Mouse (Mus musculus) erythroid progenitor cell, adult 5-6 weeks (primary cell): ENCODE measurements around the gene Sptbn1. TPM values are rescaled to one million over a fixed set of nuclear protein-coding genes. Genes with fewer than 3 reads are reported as not detected.

Experiments used
- ATAC-seq: replicated peaks from 2 replicates; pipeline ENCODE4 v1.8.0; 2016; ENCODE audit warnings: moderate number of reproducible peaks, mild to moderate bottlenecking, moderate TSS enrichment, inconsistent platforms; ENCODE audit not compliant: poor library complexity, low FRiP score, severe bottlenecking
- total RNA-seq, 2 experiments: library from RNA; stranded (forward) in 1 of 2; stranded (reverse) in 1 of 2; fragments of 150-400 nt in 1 of 2; fragments of 186-747, 209-891 nt in 1 of 2; gene quantifications; 2 replicates each; pipeline versions ENCODE4 v1.2.3 to v1.2.4; 2015 to 2017; ENCODE audit warnings: low replicate concordance in 2 of 2

Gene Sptbn1
- total RNA-seq (2015; ENCODE audit: low replicate concordance) = 16.6 and 23.5 TPM in 2 replicates
- 13.2 and 14.6 TPM in 2 replicates for total RNA-seq (2017; ENCODE audit: low replicate concordance)

DNA sequence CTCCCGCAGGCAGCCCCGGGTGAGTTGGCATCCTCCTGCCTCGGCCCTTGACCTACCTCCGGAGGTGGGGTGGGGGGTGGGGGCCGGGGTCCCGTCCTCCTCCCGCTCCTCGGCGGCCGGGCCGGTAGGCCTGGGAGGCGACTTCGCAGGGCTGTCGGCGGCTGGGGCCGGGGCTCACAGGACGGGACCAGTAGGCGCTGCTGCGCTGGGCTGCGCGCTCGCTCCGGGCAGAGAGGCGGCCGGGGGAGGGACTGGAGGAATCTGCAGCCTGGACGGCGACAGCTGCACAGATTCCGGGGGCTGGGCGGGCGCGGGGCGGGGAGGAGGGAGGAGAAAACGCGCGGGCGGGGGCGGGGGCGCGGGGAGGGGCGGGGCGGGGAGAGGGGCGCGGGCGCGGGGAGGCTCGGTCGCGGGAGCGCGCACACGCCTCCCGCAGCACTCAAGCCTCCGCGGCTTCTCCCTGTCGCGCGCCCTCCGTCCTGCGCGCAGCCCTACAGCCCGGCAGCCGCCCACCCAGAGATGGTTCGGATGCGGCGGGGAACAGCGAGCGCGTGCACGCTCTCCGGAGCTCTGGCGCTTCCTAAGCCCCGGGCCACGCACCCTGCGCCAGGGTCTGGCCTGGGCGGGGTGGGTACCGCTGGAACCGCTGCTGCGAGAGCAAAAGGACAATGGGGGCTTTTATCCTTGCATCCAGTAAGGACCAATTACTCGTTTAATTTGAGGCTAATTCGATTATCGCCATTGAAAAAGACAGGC lies at the start of gene Sptbn1:
Gene Sptbn1, minus strand, starts transcription at position 284 of the 756 bp plus-strand sequence.
- ATAC-seq = no peak

DNA sequence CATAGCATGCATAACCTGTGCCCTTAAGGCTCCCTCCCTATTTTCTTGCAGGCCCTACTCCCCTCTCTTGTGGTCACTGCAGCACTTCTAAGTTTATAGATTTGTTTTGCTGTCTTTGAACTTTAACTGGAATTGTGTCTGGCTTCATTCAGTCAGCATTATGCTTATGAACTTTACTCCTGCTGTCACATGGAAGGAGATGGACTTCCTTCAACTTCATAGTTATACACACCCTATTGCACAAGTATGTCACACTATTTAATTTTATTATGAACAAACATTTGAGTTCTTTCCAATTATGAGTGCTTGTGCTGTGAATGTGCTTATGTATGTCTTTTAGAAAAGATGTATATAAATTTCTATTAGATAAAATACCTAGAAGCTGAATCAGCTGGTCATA lies 26.3 kb upstream of the Sptbn1 start:
- no peak for ATAC-seq

DNA sequence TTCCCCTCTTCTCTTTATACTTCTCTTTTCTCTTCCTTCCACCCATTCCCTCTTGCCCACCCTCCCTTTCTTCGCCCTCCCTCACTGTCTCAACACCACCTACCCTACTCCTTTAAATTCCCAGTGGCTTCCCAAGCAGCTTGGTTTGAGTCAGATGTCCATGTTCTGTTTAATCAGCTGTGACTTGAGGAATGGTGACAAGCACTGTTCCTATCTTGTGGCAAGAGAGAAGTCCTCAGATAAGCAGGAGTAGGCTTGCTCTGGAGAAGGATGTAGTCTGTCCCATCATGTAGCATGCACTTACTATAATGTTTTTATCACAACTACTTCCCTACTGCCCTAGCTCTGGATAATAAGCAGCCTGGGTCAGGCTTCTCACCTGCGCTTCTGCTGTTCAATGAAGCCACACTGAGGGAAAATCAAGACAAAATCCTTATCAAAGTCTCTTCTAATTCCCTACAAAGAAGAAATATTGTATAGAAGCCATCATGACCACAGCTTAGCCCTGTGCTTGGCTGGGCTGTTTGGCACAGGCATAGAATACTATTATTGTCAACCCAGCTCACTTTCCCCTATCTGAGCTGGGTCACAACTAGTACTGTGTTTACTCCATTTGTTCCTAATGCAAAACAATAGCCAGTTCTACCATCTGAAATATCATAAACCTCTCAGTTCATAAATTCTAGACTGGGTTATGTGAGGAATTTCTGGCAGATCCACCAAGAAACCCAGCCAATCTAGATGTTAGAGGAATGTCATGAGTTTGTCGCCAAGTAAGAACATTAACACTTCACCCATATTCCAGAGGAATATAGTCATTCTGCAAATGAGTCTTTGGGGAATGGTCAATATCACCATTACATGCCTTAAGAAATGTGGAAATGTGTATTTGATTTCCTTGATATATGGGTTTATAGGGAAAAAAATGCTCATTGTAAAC lies 24.5 kb upstream of the Sptbn1 start:
- ATAC-seq = no peak

DNA sequence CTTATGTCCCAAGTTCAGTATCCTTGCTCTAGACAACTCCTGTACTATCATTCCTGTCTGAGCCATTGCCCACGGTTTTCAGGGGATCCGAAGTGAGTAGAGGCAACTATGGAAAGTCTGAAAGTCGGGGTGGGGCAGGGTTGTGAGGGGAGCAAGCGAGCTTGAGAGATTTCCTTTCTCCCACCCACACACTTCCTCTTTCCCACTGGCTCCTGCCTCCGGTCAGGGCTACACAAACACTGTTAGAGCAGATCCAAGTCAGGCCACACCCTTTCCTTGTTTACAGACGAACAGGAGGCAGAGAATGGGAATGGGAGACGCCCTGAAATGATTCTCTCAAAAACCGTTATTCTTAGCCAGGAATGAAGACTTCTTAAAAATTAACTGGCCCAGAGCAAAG lies 23.2 kb upstream of the Sptbn1 start:
- ATAC-seq = no peak

DNA sequence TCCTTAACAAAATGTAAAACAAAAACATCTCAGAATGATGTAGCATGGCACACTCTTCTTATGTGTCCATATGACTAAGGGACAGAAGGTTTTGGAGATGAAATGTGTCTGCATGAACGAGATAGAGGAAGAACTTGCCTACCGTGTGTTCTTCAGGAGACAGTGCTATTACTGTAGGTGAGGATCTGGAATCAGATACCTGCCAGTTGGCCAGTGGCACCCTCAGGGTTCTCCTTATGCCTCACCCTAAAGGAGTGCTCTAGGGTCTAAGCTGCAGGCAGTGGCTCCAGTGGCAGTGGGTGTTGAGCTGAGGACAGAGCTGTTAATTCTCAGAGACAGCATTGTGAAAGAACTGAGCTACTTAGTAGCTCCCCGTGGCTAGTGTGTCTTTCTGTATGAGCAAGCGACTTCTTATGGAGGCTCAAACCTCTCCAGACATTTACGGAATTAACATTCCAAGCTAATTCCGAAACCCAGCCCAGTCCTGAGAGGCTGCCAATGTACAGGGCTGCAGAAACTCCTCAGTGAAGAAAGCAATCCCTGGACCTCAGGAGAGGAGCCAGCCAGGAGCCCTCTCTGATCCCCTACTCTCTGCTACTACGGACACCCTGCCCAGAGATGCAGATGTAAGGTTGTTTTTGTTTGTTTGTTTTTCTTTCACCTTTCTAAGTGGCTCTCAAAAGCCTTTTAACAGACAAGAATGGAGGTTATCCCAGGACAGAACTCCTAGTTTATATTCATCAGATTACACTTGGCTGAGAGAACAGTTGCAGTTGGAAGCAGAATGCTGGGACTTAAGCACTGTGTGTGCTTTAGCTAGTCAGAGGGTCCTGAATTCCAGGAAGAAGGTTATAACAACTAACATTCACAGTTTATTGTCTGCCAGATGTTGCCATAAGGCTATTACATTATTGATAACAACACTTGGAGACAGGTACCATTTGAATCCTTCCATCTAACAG lies 21.8 kb upstream of the Sptbn1 start:
- ATAC-seq = no peak

DNA sequence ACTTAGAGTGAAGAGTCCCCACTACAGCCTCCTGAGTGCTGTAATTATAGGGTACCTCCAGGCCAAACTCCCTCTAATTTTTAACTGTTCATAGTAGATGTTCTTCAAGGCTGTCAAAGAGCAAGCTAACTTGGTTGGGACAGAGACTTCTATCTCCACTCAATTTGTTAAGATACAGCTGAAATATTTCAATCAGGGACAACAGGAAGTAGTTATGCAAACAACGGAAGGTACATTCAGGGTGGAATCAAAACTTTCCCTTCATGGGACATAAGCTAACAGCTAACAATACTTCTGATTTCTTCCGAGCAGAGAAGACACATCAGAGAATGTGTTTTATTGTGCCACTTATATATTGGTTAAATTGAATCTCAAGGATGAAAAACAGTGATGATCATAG lies 20.1 kb upstream of the Sptbn1 start:
- ATAC-seq = no peak

DNA sequence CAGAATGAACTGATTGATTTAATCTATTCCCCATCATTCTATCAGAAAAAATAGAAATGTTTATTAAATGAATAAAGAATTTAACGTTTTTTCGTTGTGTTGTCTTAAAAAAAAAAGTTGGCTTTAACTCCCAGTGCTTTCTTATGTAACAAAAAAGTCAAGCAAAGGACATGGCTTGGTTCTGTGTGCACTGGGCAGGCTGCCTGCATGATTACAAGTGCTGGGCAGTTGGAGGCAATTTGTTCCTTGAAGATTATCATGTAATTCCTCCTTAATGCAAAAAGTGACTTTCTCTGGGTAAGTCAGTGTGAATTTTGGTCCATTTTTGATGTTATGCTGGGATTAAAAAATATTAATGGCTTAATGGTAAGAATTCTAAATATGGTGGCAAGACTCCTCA lies 15.7 kb upstream of the Sptbn1 start:
- no peak for ATAC-seq

DNA sequence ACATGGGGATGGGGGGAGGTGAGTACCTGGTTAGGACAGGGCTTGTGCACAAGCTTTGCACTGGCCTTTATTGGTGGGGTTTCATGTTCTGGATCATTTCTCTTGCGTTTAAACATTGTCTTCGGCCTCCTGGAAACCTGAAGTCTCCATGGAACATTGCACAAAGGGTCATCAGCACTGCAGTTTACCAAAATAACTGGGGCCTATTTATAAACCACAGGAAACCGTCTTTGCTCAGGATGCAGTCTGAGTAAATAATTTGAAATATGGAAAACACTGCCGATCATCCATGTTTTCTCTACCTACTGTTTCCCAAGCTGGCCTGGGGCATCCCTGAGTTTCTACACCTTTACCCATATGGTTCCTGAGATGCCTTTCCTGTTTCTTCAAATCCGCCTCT lies 13.1 kb upstream of the Sptbn1 start:
- ATAC-seq = no peak

DNA sequence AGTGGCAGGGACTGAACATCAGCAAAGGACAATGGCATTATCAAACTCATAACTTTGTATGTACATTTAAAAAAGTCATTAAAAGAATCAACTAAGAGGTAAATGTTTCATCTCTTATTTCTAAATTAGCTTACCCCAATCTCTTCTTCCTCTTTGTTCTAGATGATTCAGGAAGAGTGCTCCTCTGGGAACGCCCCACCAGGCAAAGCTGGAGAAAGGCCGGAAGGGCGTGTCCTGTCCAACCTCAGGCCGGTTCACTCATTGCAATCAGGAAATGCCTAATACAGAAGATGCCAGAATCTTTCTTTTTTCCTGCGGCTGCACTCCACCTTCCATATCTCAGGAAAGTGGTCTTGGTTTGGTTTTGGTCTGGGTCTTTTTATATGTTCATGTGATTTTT lies 11.3 kb upstream of the Sptbn1 start:
- no peak for ATAC-seq

DNA sequence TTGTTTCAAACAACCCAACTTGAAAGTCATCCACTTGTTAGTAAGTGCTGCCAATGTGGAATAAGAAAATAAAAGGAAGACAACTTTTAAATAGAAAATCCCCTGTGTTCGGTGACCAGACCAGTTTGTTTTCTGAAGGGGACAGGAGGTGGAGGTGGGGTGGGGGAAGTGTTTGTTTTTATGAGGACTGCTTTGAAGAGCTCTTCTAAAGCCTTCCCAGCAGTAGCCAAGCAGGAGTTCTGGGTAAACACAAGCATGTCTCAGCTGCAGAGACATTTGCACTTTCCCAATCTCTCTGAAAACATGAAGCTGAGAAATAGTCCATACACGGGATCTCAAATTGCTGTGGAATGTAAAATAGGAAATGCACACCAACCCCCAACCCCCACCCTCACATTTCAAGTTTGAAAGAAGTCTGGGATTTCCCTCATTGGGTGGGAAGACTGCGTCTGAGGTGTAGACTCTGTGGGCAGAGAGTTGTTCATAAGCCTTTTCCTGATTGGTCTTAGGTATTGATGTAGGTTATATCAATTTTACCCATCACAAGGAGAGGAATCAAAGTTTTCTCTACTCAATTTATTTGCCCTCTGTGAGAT lies 7.6 kb upstream of the Sptbn1 start:
- ATAC-seq = no peak

DNA sequence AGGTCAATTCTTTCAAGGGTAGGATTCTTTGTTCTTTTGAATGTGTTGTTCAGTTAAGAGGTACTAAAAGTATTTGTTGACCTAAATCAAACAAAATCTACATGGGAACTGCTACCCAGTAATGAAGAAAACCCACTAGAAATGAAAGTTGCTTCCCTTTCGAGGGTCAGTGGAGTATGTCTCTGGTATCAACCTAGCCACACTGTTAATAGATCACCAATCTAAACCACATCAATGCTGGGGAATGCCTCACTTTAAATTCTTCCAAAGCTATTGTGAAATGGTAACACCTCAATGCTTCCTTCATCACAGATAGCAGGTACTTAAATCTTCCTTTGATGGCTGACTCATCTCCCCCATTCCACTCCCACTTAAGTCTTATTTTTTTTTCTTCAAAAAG lies 1.5 kb upstream of the Sptbn1 start:
- no peak for ATAC-seq

DNA sequence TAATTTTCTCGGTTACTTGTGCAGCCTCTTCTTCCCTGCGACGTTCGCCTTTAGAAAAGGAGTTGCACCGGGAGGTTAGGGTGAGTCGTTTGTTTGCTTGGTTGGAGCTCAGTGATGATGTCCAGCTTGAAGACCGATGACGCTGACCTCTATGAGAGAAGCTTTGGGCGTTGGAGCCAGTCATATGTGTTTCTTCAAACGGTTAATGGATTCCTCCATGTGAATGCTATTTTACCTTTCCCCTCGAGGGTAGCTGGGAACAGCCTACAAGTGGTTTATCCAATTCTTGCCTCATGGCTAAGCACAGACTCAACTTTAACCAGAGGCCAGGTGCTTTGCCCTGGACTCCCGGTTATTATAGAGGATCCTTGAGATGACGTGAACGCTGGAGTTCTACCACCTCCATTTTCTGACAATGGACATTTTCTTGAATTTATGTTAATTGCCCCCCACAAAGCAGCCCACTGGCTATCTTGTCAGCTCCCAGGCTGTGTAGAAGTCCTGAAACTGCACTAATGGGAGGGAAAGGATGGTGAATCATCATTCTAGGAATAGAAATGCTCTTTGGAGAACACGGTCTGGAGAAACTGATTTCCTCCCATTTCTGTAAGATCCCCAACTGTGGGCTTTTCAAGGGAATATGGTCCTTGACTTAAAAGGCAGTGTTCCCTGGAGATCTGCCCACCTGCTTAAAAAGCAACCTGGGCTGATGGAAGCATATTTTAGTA lies 837 bp upstream of the Sptbn1 start:
- ATAC-seq = no peak

DNA sequence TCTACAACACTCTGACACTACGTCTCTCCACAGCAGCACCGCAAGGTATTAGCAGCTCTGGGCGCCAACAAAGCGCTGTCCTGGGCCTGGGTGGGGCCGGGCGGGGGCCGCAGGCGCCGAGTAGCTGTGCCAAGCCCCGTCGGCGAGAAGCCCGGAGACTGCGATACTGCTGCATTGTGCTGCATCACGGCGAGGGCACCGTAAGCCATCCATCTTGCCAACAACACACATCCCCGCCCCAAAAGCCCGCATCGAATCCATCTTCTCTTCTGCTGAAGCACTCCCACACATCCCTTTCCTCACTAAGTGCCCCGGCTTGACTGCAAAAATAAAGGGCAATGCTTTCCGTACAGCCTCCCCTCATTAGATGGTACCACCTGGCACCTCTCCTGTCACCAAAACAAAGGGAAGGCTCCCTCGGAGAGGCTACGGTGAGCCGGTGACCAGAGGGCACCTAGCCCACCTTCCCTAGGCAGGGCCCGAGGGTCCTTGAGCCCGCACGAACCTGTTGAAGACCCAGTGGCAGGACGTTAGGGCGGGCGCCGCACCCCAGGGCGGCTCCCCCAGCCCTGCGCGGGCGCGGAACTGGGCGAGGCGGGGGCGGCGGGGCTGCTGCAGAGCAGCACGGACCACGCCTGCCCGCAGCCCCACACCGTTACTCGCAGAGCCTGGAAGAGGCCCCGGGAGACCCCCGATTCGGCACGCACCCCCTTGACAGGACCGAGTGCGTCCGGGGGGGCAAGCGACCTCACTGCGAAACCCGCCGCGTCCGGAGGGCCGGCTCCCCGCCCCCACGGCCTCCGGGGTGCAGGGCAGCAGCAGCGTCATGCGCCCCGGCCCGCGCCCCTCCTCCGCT lies 711 bp downstream of the Sptbn1 start:
- no peak for ATAC-seq

DNA sequence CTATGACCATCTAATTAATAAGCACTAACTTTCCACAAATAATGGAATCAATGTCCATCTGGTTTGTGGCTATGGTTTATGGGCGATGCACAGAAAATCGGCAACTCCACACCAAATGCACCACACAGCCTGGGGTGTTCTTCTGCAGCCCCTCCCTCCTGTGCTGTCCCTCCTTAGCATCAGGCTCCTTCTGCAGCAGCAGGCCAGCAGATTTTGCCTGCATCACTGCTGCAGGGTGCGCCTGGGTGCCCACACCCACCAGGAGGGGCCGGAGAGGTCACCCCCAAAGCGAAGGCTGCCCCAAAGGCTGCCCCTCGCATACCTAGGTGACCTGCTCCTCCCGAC lies 1.3 kb downstream of the Sptbn1 start:
- no peak for ATAC-seq

DNA sequence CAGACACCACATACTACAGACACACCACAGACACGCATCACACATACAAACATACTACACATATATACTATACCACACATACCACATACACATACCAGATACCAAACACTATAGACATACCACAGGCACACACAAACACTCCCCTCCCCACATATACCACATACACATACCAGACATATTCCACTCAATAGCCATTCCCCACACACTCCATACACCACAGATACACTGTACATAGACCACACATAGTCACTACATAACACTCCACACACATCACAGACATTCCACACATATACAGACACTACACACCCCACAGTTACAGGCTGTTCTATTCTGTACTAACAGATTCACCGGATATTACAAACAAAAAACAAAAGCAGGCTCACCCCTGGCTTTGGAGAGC lies 2.3 kb downstream of the Sptbn1 start:
- ATAC-seq = no peak

DNA sequence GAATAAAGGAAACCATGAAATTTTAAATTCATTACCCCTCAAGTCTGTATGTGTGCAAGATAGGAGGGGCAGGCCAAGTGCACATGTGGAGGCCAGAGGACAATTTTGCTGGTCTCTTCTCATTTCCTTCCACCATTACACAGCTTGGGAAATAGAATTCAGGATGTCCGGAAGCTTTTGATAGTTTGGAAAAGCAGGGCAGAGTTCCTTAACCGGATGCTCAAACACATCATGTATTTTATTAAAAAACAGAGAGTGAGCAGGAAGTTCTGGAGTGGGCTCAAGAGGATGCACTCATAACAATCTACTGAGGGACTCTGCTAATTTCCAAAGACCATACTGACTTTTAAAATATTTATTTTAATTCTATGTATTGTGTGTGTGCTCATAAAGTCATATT lies 4.3 kb downstream of the Sptbn1 start:
- ATAC-seq = no peak

DNA sequence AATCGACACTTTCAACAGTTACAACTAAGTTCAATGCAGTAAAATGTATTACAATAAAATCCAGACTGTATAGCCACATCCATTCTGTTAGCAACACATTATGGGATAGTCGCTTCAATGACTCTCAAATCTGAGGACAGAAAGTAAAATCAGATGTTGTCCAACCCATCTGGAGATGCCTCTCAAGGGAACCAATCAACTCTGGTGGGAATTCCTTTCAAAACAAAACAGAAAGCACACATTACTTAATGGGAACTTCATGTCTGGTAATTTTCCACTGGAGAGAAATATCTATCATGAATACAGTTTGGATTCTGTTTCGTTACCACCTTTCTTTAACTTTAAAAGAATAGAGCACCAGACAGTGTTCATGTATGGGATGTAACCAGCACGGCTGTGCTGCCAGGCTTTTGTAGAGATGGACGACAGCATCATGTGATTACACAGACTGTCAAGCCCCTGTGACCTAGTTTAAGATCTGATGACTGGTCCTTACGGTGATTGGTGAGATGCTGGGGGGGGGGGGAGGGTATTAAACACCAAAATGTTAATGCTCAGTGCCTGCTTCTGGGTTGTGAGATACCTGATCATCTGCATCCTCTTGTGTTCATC lies 9.1 kb downstream of the Sptbn1 start:
- ATAC-seq = no peak

DNA sequence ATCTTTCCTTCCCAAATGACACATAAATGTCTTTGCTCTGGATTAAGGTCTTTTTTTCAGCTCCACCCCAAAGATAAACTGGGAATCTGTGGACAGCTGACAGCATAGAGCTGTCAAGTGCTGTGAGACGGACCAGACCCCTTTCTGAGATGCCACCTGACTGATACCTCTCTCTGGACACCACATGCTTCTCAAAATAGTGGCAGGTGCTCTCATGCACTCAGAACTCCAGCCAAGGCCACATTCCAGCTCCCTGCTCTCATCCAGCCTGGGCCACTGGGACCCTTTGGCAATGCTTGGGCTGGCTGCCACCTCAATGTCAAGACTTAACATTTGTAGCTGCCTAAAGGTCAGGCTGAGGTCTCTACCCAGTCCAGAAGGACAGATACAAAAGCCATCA lies 10.2 kb downstream of the Sptbn1 start:
- ATAC-seq = no peak
